Mouse (Mus musculus): Measurements from ENCODE around the gene Os9. TPM values are rescaled to one million over a fixed set of nuclear protein-coding genes. Genes with fewer than 3 reads are reported as not detected.

Os9 gene
- total RNA-seq, 2 experiments from 2014 or later, result 120 to 138 TPM

DNA sequence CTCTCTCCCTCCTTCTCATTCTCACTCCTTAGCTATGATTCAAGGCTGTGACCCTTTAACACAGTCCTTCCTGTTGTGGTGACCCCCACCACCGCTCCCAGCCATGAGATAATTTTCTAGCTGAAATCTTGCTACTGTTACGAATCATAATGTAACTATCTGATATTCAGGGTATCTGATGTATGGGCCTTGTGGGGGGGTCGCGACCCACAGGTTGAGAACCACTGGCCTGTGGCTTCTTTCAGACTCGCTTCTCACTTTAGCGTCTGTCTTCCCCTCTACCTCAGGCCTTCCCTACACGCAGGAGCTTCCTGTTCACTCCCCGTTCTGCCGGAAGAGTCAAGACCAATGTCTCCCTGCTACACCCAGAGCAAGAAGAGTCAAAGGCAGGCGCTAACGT is 2.5 kb downstream of the Os9 start:
- no peak for DNase-seq

DNA sequence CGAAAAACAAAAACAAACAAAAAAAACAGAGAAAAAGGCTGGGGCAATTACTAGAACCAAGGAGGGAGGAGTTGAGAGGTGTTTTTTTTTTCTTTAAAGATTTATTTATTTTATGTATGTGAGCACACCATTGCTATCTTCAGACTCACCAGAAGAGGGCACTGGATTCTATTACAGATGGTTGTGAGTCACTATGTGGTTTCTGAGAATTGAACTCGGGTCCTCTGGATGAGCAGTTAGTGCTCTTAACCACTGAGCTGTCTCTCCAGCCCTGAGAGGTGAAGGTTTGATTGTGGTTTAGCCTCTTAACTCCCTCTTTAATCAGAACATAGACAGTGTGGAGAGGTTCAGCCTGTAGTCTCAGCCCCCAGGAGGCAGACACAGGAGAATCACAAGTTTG is 5.9 kb downstream of the Os9 start:
- DNase-seq, result no peak

DNA sequence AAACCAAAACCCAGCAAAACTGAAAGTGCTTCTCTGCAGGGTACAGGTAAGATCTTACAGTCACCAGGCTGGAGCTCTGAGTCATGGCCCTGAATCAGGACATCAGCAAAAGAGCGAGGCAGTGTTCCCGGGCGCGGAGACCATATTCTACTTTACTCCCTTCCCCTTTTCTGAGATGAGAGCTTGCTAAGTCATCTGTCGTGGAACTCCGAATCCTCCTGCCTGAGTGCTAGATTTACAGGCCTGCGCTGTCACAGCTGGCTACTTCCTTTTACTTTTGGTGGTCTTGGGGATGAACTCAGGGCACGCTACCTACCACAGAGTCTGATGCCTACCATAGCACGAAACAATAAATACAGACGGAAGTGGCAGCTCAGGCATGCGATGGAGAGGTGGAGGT is 6.5 kb downstream of the Os9 start:
- DNase-seq, result no peak

DNA sequence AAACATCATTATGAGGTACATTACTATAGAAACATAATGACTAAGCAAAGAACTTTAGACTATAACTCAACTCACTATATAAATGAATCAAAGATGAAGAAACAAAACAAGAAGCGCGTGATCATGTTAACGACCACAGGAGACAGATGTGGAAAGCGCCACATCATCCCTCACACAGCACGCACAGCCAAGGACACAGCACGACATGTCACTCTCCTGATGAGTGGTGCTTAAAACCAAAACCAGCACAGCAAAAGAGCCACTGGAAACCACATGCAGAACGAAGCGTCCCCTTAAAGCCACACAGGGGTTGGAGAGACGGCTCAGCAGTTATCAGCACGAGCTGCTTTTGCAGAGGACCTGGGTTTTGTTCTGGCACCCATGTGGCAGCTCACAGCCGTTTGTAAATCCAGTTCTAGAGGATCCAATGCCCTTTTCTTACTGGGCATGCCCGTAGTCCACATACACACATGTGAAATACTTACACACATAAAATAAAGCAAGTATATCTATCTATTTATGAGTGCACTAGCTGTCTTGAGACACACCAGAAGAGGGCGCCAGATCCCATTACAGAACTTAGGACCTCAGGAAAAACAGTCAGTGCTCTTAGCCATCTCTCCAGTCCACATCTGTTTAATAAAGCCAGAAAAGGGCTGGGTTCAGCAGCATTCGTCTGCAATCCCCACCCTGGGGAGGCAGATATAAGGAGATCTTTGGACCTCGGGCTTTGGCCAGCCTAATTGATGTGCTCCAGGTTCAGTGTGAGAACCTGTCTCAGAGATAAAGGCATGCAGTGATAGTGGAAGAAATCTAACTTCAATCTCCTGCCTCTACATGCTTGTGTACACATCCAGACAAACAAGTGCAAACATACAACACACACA is 9.7 kb downstream of the Os9 start:
- no peak for DNase-seq

GRCm38 (mm10) chr10:127108262-127108583 is 12.7 kb downstream of the Os9 start:
- DNase-seq, result no peak

DNA sequence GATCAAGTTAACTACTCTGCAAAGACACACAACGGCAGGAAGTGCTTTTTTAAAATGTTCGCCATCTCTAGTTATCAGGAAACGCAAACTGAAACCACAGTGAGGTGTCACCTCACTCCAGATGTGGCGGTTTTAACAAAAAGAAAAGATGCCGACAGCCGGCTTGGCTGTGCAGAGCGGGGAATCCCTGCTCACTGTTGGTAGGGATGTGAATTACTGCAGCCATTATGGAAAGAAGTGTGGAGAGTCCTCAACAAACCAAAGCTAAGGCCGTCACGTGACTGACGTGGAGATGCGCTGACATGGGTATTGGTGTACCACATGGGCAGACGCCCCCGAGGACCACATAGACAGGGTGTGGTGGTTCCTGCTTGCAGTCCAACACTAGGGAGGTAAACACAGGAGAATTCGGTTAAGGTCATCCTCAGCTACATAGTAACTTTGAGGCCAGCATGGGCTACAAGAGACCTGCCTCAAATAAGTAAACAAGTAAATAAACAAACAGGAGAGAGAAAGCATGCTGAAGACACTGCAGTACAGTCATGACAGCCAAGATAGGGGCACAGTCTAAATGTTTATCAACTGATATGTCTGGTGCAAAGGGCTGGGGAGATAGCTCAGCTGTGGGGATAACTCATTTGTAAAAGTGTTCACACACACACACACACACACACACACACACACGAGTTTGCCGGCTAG is 13.2 kb downstream of the Os9 start:
- DNase-seq, result no peak

- DNase-seq, result no peak
Measured at GRCm38 (mm10) chr10:127103631-127104030, 17.3 kb downstream of the Os9 start.

DNA sequence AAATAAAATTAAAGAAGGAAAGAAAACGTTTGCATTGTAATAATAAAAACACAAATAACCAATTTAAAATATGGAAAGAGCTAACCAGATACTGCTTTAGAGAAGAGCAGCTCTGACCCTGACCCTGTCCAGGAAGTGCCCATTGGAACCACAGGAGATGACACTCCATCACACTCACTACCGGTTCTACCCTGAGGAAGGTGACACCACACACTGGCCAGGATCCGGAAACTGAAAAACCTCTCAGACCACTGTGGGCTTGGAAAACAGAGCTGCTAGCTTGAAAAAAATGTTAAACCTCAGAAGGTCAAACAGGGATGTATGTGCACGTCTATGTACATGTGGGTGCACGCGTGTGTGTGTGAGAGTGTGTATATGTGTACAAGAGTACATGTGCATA is 19.8 kb downstream of the Os9 start:
- no peak for DNase-seq

DNA sequence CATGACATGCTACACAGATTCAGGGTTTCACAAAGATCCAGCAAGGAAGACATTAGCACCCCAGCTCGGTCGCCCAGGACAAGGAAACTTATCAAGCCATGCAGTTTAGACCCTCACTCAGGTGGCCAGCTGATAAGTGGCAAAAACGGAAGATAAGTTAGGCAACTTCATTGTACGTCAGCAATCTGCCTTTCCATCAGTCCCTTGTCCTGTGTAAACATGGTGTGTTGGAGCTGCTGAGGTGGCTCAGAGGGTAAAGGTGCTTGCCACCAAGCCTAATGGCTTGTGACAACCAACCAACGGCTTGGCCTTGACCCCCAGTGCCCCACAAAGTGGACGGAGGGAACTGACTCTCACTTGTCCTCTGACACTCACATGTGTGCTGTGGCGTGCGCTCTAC is 20.5 kb downstream of the Os9 start:
- DNase-seq, result no peak

DNA sequence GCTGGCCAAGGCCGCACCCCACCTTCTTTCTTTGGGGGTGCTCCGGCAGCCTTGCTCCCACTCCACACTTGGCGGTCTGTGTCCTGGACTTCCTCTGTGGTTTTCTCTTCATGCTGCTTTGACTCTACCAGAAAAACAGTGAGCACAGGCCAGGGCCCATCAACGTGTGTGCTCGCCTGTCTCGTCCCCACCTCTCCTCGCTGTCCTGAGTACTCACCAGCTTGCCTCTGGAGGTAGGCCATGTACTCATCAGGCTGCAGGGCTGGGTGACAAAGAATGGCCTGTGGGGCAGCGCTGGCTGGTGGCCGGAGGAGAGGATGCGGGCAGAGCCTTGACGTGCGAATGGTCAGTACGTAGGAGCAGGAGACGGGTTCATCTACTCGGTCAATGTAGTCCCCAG is 21.1 kb downstream of the Os9 start:
- DNase-seq, result no peak

DNA sequence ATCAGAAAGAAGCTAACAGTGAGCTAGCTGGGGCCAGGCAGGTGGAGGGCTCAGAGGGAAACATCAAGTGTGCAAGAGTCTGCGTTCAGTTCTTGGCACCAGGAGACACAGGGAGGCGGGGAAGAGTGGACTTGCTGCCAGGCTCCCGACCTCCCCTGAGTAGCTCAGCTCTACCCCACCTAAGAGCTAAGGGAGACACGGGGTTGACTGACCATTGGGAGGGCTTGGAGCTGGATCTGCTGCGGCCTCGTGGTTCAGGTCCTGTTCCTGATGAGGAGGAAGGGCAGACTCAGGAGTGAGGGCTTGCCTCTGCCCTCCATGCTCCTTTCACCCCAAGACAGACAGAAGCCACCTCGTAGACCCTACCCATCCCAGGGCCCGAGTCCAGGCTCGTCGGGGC is 21.7 kb downstream of the Os9 start:
- DNase-seq, result no peak

DNA sequence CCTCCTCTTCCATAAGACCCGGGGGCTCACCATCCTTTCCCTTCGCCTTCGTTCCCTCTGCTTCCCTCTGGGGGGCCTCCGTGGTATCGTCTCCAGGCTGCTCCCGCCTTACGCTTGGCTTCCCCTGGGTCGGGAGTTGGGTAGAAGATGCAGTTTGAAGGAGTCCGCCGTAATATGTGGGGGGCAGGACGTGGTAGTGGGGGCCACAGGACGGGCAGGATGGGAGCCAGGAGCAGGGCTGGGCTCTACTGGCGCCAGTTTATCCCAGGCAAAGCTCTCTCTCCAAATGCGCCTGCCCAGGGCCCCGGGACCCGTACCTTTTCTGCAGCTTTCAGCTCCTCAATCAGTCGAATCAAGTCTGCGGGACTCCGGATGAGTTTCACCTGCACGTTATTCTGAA is 22.4 kb downstream of the Os9 start:
- DNase-seq, result no peak

DNA sequence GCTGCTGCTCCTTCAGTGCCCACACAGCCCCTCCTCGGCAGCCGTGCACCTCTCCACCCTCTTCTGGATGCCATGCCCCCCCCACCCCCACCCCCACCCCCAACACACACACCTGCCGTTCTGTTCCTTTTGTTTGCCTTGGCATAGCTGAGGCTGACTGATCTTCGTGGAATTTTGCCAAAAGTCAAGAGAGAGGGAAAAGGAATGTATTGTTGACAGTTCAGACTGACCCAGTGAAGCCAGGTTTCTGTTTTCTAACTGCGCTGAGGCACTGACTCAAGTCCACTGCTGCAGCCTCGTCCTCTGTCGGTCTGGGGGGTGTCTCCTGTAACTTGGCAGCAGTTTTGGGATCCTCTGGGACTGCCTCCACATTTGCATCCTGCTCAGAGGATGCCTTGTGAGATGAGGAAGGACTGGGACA is 26.5 kb downstream of the Os9 start:
- DNase-seq, result no peak

GRCm38 (mm10) chr10:127092742-127093141 is 28.2 kb downstream of the Os9 start:
- no peak for DNase-seq

DNA sequence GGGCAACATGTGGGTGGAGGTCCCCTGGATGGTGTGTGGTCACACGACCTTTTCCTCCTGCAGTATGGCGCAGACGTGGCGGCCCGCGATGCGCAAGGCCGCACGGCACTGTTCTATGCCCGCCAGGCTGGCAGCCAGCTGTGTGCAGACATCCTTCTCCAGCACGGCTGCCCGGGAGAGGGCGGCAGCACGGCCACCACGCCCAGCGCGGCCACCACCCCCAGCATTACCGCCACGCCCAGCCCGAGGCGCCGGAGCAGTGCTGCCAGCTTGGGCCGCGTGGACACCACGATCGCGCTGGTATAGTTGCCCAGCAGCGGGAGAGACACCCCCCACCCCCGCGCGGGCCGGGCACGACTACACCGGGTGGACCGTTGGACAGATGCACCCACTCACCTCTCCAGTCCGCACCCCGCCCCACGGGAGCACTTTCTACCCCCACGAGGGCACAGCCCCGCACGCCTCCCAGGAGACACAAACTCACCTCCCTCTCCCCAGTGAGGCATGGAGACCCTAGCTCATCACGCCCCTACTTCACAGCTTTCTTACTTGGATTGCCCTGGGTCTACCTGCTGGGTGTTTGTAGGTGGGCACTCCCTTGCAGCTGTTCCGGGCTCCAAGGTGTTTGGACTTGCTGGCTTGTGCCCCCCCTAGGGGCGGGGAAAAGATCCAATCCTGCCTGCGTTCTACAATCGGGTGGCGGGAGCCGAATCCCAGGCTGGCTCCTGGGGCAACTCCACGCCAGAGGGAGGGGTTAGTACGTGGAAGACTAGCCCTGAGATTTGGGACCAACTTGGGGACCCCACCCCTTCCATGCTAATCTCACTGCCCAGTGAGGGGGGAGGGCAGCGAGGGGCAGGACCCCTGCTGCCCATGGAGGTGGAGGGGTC is 29.2 kb downstream of the Os9 start:
- peak; percentile 70 to 77 for DNase-seq

DNA sequence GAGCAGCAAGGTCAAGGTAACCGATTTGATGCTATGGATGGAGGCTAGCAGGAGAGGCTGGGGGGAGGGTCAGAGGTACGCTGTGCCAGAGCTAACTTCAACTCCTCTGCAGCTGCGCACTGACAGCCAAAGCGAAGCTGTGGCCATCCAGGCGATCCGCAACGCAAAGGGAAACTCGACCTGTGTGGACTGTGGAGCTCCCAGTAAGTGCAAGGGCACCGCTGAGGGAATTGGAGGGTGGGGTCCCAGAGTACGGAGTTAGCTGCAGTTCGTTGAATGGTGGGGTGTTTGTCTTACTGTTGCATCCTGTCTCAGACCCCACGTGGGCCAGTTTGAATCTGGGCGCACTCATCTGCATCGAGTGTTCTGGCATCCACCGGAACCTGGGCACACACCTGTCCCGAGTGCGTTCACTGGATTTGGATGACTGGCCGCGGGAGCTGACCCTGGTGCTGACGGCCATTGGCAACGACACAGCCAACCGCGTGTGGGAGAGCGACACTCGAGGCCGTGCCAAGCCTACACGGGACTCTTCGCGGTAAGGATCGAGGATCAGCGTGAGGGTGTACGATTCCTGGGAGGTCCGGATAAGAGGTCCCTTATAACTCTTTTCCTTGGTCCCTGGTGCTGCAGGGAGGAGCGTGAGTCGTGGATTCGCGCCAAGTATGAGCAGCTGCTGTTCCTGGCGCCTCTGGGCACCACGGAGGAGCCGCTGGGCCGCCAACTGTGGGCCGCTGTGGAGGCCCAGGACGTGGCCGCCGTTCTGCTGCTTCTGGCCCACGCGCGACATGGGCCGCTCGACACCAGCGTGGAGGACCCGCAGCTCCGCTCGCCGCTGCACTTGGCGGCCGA is 30.1 kb downstream of the Os9 start:
- peak; percentile 71 to 81 for DNase-seq

- no peak for DNase-seq
Measured at GRCm38 (mm10) chr10:127085633-127086032, 35.3 kb downstream of the Os9 start.

GRCm38 (mm10) chr10:127085052-127085451 is 35.9 kb downstream of the Os9 start:
- no peak for DNase-seq

GRCm38 (mm10) chr10:127083915-127084306 is 37.0 kb downstream of the Os9 start:
- DNase-seq, result no peak

DNA sequence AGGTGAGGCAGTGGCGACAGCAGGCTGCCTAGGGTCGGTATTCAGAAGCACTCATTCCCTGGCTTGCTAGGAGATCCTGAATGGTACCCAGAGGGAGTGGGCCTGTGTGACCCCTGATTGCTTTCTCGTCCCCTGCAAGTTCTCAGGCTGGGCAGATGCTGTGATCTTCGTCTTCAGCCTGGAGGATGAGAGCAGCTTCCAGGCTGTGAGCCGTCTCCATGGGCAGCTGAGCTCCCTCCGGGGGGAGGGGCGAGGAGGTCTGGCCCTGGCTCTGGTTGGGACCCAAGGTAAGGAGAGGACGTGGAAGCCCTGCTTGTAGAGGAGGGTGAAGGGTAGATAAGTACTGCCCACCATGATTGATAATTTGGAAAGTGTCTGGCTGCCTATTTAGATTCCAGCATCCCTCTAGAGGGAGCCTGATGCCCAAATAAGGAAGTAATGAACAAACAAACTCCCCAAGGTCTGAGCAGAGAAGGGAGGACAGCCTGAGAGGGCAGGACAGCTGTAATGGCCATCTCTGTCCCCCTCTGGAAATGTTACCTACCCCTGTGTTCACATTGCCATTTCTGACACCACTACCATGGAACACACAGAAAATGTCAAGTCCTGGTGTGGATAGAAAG is 37.5 kb downstream of the Os9 start:
- no peak for DNase-seq

GRCm38 (mm10) chr10:127081996-127082620 is 38.8 kb downstream of the Os9 start:
- no peak for DNase-seq

Data from adrenal gland, postnatal 36 days (tissue).